Mouse (Mus musculus): ENCODE data around the gene Glrp1. TPM values are rescaled to one million over a fixed set of nuclear protein-coding genes. Genes with fewer than 3 reads are reported as not detected.

The Glrp1 gene
- polyA plus RNA-seq, 1 experiment, result 5.0 TPM

DNA sequence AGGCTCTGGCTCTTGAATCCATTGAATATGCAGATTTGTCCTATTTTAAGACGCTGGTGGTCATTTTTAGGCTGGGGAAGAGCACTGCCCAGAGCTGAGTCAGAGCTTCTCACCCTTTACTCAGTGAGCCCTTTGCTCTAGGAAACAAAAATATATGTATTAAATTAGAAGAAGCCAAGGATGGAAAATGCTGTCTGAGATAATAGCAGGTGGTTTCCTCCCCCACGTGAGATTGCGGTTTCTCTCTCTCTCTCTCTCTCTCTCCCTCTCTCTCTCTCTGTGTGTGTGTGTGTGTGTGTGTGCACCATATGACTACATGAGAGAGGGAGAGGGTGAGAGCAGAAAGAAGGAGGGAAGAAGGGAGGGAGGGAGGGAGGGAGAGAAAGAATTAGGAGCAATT lies 12.5 kb downstream of the Glrp1 start:
- Histone ChIP-seq H3K36me3 (ENCODE audit: control insufficient read depth, insufficient read depth) (no peaks in the 10 kb centered on the region), H3K27me3 (ENCODE audit: control insufficient read depth, insufficient read depth, insufficient read length) (no peaks in the 10 kb centered on the region), H3K4me3 (no peak overlapping the region), H3ac (ENCODE audit: control insufficient read depth, insufficient read length) (no peak overlapping the region), H3K79me2 (ENCODE audit: control insufficient read depth, insufficient read depth) (no peaks in the 10 kb centered on the region), H3K4me2 (ENCODE audit: low read depth) (no peak overlapping the region)
- TF ChIP-seq POLR2A (IDR thresholded peaks at IDR 0.05; ENCODE audit: insufficient read length, low read depth) (no peak), TCF12 (IDR thresholded peaks at IDR 0.05; ENCODE audit: insufficient read depth, poor library complexity, severe bottlenecking) (no peak), USF1 (IDR thresholded peaks at IDR 0.05; ENCODE audit: low read depth) (no peak), CEBPB (IDR thresholded peaks at IDR 0.05; ENCODE audit: insufficient read depth, poor library complexity, severe bottlenecking) (no peak), SRF (IDR thresholded peaks at IDR 0.05; ENCODE audit: control insufficient read depth, insufficient read length, low read depth) (no peak)

DNA sequence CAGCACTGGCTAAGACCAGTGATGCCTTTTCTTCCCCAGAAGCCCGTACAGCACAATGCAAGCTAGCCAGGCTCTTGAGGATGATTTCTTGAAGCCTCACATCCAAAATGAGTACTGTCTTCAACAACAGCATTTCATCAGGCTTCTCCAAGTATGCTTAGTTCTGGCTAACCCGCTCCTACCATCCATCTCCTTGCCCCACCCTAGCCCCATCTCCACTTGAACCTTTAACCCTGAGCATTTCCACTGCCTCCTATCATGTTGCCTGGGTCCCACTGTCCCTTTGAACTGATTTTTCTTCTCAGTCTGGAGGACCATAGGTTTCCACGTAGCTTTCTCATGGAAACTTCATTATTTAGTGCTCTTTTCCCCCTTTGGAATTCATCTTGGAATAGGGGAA lies 17.5 kb downstream of the Glrp1 start:
- no peaks in the 10 kb centered on the region for H3K36me3 ChIP-seq (ENCODE audit: control insufficient read depth, insufficient read depth)
- no peaks in the 10 kb centered on the region for H3K79me2 ChIP-seq (ENCODE audit: control insufficient read depth, insufficient read depth)
- TF ChIP-seq TCF3 (IDR thresholded peaks at IDR 0.05; ENCODE audit: insufficient read length, low read depth) (no peak), E2F4 (IDR thresholded peaks at IDR 0.05; ENCODE audit: insufficient read depth) (no peak), TCF12 (IDR thresholded peaks at IDR 0.05; ENCODE audit: insufficient read depth, poor library complexity, severe bottlenecking) (no peak), USF1 (IDR thresholded peaks at IDR 0.05; ENCODE audit: low read depth) (no peak), SRF (IDR thresholded peaks at IDR 0.05; ENCODE audit: control insufficient read depth, insufficient read length, low read depth) (no peak), POLR2AphosphoS2 (IDR thresholded peaks at IDR 0.05; ENCODE audit: insufficient read length, low read depth) (no peak), MAX (IDR thresholded peaks at IDR 0.05; ENCODE audit: low read depth) (no peak), REST (IDR thresholded peaks at IDR 0.05; ENCODE audit: insufficient read depth, insufficient read length) (no peak), POLR2A (IDR thresholded peaks at IDR 0.05; ENCODE audit: insufficient read length, low read depth) (no peak), MYOG (IDR thresholded peaks at IDR 0.05; ENCODE audit: control insufficient read depth in 1 of 3, insufficient read depth in 1 of 3, insufficient read length in 2 of 3, low read depth in 2 of 3) (no peak), MYOD1 (IDR thresholded peaks at IDR 0.05; ENCODE audit: control insufficient read depth in 1 of 3, insufficient read length in 2 of 3, low read depth in 2 of 3) (no peak), CEBPB (IDR thresholded peaks at IDR 0.05; ENCODE audit: insufficient read depth, poor library complexity, severe bottlenecking) (no peak)
- no peak overlapping the region for H3K4me2 ChIP-seq (ENCODE audit: low read depth)
- H3K4me3 ChIP-seq, result no peak overlapping the region
- no peak overlapping the region for H3ac ChIP-seq (ENCODE audit: control insufficient read depth, insufficient read length)
- H3K27me3 ChIP-seq (ENCODE audit: control insufficient read depth, insufficient read depth, insufficient read length), result no peaks in the 10 kb centered on the region

GRCm38 (mm10) chr1:88491617-88492378 lies 18.1 kb downstream of the Glrp1 start:
- Histone ChIP-seq H3K4me3 (no peak overlapping the region), H3K27me3 (ENCODE audit: control insufficient read depth, insufficient read depth, insufficient read length) (no peaks in the 10 kb centered on the region), H3ac (ENCODE audit: control insufficient read depth, insufficient read length) (no peak overlapping the region), H3K4me2 (ENCODE audit: low read depth) (no peak overlapping the region), H3K36me3 (ENCODE audit: control insufficient read depth, insufficient read depth) (no peaks in the 10 kb centered on the region), H3K79me2 (ENCODE audit: control insufficient read depth, insufficient read depth) (no peaks in the 10 kb centered on the region)
- no peak for TF ChIP-seq TCF3 (IDR thresholded peaks at IDR 0.05; ENCODE audit: insufficient read length, low read depth)
- no peak for TF ChIP-seq CEBPB (IDR thresholded peaks at IDR 0.05; ENCODE audit: insufficient read depth, poor library complexity, severe bottlenecking)

DNA sequence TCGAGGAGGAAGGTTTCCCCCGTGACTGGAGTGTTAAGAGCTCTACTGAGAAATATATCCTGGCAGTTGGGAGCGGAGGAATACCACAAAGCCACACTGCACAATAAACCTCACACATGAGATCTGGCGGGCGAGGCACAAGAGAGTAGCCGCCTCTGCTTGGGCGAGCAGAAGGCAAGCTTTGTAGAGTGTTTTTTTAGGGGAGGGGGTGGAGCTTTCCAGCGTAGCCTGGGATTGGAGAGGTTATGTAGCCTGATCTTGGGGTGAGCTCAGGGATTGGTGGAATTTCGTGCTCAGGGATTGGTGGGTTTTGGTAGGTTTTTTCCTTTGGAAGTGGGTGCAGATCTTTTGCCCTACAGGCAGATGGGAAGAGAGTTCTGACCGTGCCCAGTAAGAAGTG lies 19.7 kb downstream of the Glrp1 start:
- no peak overlapping the region for H3K4me2 ChIP-seq (ENCODE audit: low read depth)
- no peaks in the 10 kb centered on the region for H3K79me2 ChIP-seq (ENCODE audit: control insufficient read depth, insufficient read depth)
- H3ac ChIP-seq (ENCODE audit: control insufficient read depth, insufficient read length), result no peak overlapping the region

GRCm38 (mm10) chr1:88488957-88489356 lies 20.9 kb downstream of the Glrp1 start:
- no peaks in the 10 kb centered on the region for H3K27me3 ChIP-seq (ENCODE audit: control insufficient read depth, insufficient read depth, insufficient read length)
- H3ac ChIP-seq (ENCODE audit: control insufficient read depth, insufficient read length), result no peak overlapping the region
- TF ChIP-seq USF1 (IDR thresholded peaks at IDR 0.05; ENCODE audit: low read depth), result no peak
- TF ChIP-seq POLR2AphosphoS2 (IDR thresholded peaks at IDR 0.05; ENCODE audit: insufficient read length, low read depth), result no peak
- no peak for TF ChIP-seq POLR2A (IDR thresholded peaks at IDR 0.05; ENCODE audit: insufficient read length, low read depth)
- no peak for TF ChIP-seq TCF12 (IDR thresholded peaks at IDR 0.05; ENCODE audit: insufficient read depth, poor library complexity, severe bottlenecking)
- no peak for TF ChIP-seq SRF (IDR thresholded peaks at IDR 0.05; ENCODE audit: control insufficient read depth, insufficient read length, low read depth)
- TF ChIP-seq CEBPB (IDR thresholded peaks at IDR 0.05; ENCODE audit: insufficient read depth, poor library complexity, severe bottlenecking), result no peak
- no peak for TF ChIP-seq MAX (IDR thresholded peaks at IDR 0.05; ENCODE audit: low read depth)
- TF ChIP-seq REST (IDR thresholded peaks at IDR 0.05; ENCODE audit: insufficient read depth, insufficient read length), result no peak
- TF ChIP-seq TCF3 (IDR thresholded peaks at IDR 0.05; ENCODE audit: insufficient read length, low read depth), result no peak
- TF ChIP-seq E2F4 (IDR thresholded peaks at IDR 0.05; ENCODE audit: insufficient read depth), result no peak
- no peak for TF ChIP-seq MYOD1 (IDR thresholded peaks at IDR 0.05; ENCODE audit: control insufficient read depth in 1 of 3, insufficient read length in 2 of 3, low read depth in 2 of 3)
- TF ChIP-seq MYOG (IDR thresholded peaks at IDR 0.05; ENCODE audit: control insufficient read depth in 1 of 3, insufficient read depth in 1 of 3, insufficient read length in 2 of 3, low read depth in 2 of 3), result no peak
- H3K36me3 ChIP-seq (ENCODE audit: control insufficient read depth, insufficient read depth), result no peaks in the 10 kb centered on the region
- H3K79me2 ChIP-seq (ENCODE audit: control insufficient read depth, insufficient read depth), result no peaks in the 10 kb centered on the region
- no peak overlapping the region for H3K4me2 ChIP-seq (ENCODE audit: low read depth)
- no peak overlapping the region for H3K4me3 ChIP-seq

More for the DNA sequence above, 19.7 kb downstream of the Glrp1 start:
- no peaks in the 10 kb centered on the region for H3K27me3 ChIP-seq (ENCODE audit: control insufficient read depth, insufficient read depth, insufficient read length)
- H3K4me3 ChIP-seq, result no peak overlapping the region
- H3K36me3 ChIP-seq (ENCODE audit: control insufficient read depth, insufficient read depth), result no peaks in the 10 kb centered on the region
- TF ChIP-seq MAX (IDR thresholded peaks at IDR 0.05; ENCODE audit: low read depth), result no peak
- no peak for TF ChIP-seq TCF3 (IDR thresholded peaks at IDR 0.05; ENCODE audit: insufficient read length, low read depth)
